Mouse (Mus musculus): ENCODE data around the gene Acvrl1.

DNA sequence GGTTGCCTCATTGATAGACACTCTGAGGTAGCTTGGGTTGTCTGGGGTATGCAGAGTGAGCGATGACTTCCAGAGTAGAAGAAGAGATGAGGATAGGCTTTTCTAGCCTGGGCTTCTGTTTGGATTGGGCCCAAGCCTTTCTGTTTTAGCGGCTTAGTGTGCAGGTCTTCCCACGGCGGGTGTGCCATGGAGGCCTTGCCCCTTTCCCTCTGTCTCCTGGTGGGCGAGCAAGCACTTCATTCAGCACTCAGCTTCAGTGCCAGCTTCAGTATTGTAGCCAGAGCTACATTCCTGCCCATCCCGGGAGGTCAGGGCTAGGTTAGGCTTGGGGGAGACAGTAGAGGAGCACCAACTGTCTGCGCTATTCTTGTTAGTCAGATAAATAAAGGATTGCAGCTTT, 64.3 kb downstream of the Acvrl1 start:
- TF ChIP-seq CTCF (IDR thresholded peaks at IDR 0.05; ENCODE audit: control insufficient read depth, insufficient read depth, insufficient replicate concordance, low read depth, low read length), result no peak
- no peak for TF ChIP-seq POLR2A (IDR thresholded peaks at IDR 0.05; ENCODE audit: control insufficient read depth, low read depth, low read length)

Measured in testis, adult 2 months (tissue).